Mouse (Mus musculus) kidney, postnatal 36 days (tissue): ENCODE measurements around the gene Ddx56.
A peak's percentile ranks its signal among the peaks of the same experiment; 100 is the strongest.
"Not testable (repeated sequence)": the region's sequence is repeated elsewhere in the genome, so short reads cannot be mapped to it uniquely, and the experiment has no call there.

Source experiments
- DNase-seq, 2 experiments: peaks; one replicate each; pipeline ENCODE4 v3.0.0; 2021 to 2022; ENCODE audit warnings: mixed read lengths in 2 of 2

Ddx56 gene

DNA sequence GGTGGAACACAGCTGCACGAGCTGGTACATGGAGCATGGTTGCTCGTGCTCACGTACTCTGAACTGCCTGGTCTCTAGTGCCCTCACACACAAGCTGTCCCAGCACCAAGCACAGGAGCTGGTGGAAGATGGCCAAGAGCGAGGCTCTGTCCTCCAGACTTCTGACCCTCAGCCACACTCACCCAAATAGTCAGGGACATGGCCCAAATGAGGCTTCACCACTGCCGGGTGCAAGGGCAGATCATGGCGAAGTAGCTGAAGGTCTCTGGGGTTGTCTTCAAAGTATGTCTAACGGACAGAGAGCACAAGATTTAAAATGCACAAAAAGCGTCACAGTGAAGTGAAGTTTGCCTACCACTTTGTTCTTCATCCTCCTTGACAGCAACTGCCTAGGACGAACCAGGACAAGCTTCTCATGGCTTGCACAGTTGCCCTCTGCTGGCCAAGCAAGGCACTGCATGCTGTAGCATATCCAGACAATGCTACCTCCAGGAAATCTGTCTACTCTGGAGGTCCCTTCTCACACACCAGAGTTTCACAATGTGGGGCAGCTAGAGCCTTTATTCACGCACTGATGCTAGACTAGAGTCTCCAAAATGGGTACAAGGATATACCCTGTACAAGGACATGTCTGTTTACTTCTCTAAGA, 6.0 kb downstream of the Ddx56 start:
- DNase-seq, result peak; percentile 71 to 91

DNA sequence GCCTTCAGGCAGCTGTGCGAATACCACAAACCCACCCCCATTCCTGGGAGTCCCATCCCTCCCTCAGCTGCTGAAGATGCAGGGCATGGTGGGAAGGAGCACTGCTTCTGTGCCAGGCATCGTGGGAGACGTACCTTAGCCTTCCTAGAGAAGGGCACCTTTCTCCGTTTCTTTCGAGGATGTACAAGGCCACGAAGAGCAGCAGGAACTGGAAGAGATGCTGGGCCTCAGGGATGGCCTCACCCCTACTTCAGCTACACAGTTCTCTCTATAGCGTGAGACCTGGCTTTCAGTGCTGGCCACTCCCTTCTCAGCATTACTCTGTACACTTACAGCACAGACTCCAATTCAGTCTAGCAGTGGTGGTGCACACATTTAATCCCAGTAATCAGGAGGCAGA, 8.2 kb downstream of the Ddx56 start:
- no peak for DNase-seq

DNA sequence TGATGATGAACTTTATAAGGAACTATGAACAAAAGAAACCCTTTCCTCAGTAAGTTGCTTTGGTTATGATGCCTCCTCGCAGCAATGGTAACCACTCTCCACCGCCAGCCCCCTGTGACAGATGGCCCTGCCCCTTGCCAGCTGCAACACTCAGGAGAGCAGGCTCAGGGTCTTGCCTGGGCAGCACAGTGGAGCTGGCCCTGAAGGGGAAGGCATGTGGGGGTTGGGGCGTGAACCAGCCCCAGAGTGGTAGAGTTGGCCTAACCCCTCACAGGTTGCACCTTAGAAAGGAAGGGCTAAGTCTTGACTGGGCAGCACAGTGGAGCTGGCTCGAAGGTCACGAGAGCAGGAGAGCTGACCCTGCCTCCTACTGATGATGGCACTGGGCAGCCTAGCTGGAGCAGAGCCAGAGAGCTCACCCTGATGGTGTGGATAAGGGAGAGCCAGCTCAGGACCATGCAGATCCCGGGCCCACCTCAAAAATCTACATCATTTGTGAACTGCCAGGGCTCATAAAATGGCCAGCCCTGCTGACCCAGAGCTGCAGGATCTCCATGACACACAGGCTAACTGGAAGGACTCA, 11.0 kb downstream of the Ddx56 start:
- peak; percentile 47 to 65 for DNase-seq

DNA sequence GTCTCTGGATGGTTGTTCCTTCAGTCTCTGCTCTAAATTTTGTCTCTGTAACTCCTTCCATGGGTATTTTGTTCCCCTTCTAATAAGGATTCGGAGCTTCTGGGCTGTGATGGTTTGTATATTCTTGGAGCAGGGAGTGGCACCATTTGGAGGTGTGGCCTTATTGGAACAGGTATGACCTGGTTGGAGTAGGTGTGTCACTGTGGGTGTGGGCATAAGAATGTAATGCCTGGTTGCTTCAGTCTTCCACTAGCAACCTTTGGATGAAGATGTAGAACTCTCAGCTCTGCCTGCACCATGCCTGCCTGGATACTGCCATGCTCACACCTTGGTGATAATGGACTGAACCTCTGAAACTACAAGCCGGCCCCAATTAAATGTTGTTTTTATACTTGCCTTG, 13.0 kb downstream of the Ddx56 start:
- DNase-seq, result not testable (repeated sequence)

DNA sequence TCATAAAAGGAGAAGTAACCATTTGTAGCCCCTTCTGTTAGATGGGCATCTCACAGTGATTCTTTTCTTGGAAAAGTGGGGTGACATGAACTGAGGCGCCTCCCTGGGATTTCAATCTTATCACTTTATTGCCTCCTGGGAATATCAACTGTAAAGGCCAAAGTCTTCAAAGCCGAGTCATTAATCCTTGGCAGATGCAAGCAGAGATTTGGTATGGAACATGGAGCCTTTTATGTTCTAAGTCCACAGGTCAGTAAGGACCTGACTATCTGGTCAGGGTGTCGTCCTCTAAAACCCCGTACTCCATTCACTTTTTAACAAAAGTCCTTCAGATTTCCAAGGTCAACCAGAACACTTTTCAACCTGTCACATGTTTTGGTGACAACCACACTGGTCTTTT, 14.7 kb downstream of the Ddx56 start:
- no peak for DNase-seq

DNA sequence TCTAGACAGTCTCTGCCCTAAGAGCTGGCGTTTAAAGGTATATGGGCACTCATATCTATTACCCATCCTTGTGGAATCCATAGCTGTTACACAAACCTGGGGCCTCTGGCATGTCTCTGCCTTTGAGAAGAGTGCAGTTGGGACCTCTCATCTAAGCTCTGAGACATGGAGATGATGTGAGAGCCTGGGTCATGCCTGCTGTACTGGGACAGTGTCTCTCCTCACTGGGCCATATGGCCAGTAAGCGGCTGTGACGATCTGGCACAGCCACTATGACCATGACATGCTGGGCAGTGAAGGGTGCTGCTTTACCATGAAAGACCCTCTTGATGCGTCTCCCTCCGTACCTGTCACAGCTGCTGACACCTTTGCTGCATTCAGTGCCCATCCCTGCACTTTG, 15.3 kb downstream of the Ddx56 start:
- no peak for DNase-seq

DNA sequence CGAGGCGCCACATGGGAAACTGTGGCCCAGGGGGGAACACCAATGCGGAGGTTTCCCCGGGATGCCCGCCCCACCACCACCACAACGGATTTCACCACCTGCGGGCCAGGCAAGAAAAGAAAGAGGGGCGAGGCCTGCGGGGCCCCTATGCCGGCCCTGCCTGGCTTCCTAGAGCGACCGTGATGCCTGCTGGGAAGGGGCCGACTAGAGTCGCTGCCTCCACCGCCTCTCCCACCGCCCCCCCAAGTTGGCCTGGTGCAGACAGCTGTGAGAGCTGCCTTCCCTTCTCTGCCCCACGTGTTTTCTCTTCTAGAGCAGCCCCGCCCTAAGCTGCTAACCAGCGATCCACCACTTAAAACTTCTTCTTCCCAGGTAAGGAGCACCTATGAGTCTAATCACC, 22.9 kb downstream of the Ddx56 start:
- DNase-seq, result no peak

DNA sequence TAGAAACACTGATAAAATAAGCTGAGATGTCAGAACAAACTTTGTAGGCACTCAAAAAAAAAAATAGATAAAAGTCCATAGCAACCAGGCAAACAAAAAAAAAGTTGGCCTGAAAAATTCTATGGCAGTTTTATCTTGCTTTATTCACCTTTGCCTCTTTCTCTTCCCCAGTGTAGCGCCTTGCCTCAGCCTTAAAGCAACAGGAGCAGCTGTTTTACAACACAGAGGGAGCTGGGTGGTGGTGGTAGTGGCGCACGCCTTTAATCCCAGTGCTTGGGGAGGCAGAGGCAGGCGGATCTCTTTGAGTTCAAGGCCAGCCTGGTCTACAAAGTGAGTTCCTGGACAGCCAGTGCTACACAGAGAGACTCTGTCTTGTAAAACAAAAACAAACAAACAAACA, 34.5 kb downstream of the Ddx56 start:
- DNase-seq, result no peak

DNA sequence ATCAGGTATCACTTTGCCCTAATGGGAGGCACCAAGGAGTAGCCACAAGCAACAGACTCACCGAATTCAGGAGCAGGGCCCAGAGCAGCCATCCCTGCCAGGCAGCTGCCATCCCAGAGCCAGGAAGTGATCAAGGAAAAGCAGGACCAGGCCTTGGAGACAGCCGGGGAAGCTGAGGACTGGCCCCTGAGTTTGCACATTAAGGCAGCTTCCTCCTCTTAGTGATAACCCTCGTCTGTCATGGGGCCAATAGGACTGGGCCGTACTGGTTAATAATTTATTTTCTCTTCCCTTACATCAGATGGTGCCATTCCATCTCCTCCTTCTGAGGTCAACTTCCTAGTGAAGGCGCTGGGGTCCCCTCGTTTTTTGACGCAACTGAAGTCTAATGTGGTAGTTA, 37.6 kb downstream of the Ddx56 start, which contains the start of gene Npc1l1:
Npc1l1 (minus strand) TSS at position 132 of the 400 bp plus-strand sequence.
- no peak for DNase-seq

DNA sequence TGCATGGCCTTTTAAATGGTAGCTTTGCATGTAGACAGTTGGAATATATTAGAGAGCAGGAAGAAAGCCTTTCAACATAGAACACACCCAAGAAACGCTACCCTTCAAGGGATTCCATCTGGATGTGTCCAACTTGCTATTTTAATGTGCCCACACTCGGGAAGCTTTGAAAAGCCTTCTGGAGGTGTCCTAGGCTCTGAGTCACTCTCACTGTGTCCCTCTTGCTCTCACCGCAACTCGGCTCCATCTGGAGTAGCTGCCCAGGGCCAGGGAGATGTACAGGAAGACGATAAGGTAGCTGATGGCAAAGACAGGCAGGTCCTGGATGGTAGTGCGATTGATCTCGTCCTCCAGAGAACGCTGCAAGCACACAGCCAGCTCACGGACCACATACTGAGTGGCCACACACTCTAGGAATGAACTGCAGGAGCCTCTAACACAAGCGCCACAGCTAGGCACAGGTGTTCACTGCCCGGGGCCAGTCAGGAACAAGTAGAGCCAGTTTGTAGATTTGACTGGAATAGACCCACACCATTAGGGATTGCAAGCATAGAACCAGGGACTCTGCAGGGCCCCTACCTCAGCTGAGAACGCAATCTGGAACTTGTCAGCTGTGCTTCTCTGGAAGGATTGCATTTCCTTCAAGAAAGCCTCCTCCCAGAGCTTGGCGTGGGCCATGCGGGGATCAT, 42.9 kb downstream of the Ddx56 start:
- peak; percentile 7 to 25 for DNase-seq

DNA sequence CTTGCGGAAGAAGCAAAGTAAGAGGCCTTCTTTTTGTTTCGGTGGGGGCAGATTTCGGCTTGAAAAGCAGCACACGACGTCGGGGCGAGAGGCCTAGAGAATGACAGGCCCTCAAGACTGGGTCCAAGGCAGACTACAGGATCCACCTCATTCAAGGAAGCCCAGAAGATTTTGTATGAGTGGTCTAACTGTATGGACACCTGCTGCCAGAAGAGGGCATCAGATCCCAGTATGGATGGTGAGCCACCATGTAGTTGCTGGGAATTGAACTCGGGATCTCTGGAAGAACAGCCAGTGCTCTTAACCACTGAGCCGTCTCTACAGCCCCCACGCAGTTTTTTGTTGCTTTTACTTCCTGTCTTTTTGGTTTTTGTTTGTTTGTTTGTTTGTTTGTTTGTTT, 45.4 kb downstream of the Ddx56 start:
- DNase-seq, result no peak

DNA sequence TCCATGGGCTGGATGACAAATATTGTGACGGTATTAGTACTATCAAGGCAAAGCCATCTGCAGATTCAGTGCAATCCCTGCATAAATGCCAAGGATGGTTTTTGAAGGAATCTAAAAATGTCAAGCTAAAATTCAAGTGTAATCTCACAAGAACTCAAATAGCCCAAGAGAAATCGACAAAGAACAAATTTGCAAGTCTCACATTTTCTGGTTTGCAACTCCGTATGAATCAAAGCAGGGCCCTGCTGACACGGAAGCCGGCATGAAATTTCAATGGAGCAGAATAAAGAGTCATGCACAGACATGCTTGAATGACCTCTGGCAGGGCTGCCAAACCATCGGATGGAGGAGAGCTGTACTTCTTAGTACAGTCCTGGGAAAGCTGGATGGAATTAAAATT, 47.6 kb downstream of the Ddx56 start:
- DNase-seq, result peak in 1 of 2 experiments; percentile 49

DNA sequence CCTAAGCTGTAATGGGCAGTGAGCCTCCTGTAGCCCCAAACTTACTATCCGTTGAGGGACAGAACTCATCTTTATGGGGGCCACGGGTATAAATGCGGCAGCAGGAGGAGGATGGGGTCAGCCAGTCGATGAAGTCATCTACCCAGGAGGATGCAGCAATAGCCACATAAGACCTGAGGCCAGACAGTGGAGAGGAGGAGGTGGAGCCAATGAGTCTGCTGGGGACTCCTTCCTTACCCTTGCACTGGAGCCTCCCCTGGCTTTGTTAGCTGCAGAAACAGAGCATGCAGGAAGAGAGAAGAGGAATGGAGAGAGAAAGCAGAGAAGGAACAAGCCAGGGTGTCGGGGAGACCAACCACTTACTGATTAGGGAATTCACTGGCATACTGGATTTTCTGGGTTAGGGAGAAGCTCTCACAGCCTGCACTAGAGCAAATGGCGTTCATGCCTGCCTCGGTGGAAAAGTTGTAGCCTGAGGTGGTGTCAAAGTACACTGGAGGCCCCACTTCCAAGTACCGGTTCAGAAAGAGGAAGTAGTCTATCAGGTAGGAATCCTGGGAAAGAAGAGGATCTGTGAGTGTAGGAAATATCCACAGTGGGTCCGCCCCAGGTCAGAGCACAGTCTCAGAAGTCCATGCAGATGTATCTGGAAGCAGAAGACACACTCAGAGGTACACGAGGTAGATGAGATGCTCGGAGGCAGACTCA, 49.2 kb downstream of the Ddx56 start:
- DNase-seq, result no peak

DNA sequence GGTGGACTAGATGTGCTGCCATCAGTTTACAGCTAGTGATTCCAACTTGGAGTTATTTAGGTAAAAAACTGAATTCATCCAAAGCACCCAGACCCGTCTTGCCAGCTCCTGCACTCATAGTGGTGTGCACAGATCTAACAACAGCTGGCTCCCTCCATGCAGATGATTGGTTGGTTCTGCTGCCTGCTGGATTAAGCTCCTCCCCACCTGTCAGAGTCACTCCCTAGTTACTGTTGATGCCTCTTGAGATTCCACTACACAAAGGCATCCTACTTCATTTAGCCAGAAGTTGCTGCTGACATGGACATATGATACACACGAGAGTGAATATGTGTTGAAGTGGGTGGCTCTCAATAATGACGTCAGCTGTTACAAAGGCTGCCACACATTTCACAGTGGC, 50.7 kb downstream of the Ddx56 start:
- no peak for DNase-seq
